Mouse (Mus musculus): Measurements from ENCODE around the gene Serpinb6b. TPM values are rescaled to one million over a fixed set of nuclear protein-coding genes. Genes with fewer than 3 reads are reported as not detected.

Gene Serpinb6b
- total and polyA plus RNA-seq, 3 experiments, result 11.9 to 41.2 (median 38.9) TPM

DNA sequence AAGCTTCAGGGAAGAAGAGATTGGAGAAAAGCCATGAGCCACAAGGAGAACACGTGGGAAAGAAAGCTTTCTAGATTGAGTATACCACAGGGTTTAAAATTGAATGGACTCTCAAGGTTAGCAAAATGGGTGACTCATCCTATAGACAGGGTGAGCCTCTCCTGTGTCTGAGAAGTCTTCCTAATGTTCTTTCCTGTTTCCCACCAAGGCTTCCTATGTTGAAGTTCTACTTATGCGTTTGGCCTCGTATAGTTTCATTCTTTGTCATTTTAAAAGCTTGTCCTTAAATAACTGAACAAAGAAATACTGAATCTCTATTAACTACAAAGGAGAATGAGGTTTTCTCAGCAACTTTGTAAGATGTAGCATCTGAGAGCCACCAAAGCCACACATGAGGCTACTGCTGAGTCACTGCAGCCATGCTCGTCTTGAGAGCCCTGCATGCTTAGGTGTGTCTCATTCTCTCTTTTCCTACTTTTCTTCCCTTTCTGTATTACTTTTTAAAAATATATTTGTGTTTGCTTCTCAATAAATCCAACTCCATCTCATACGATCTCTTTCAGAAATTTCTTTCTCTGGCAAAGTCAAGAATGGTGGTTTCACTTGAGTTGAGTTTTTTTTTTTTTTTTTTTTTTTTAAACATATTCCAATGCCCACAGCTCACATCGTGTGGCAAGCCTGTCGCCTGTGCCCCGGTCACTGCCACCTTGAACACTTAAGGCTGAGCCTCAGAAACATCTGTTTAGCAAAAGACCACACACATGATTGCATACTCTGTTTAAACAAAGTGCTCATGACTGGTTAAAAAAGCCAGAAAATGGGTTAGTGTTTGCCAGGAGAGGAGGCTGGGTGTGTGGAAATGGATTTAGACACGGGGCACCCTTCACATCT, 38.8 kb downstream of the Serpinb6b start:
- Histone ChIP-seq H3K4me1 (ENCODE audit: control insufficient read depth in 1 of 2, insufficient read depth in 2 of 2) (peaks cover 0 to 24% of the 10 kb centered on the region in 2 experiments; a peak in 2 of 4 replicates), H3K27me3 (replicated peaks) (no peaks in the 10 kb centered on the region), H3K36me3 (replicated peaks in 1 of 2; ENCODE audit: control insufficient read depth in 1 of 2, insufficient read depth in 1 of 2, low read length in 1 of 2) (peaks cover 0 to 12% of the 10 kb centered on the region in 2 experiments), H3K79me2 (replicated peaks; ENCODE audit: control insufficient read depth, extremely low read depth, insufficient read depth, poor library complexity, severe bottlenecking) (no peaks in the 10 kb centered on the region), H3K9ac (ENCODE audit: insufficient read depth, low read depth) (peak overlapping the region; percentile 47), H3K27ac (ENCODE audit: insufficient read depth, low read depth) (no peak overlapping the region), H3K9me3 (replicated peaks; ENCODE audit: low read length) (no peaks in the 10 kb centered on the region), H3K4me3 (replicated peaks in 1 of 3; ENCODE audit: low read depth in 2 of 3, low read length in 2 of 3, poor library complexity in 1 of 3) (peak overlapping the region; percentile 39 to 61 (median 49)), H3K4me2 (ENCODE audit: insufficient read depth, low read depth, poor library complexity, severe bottlenecking) (peak overlapping the region; percentile 75)
- in situ Hi-C loops (cut with MboI; ENCODE audit: low pct_ligation_motif_present, low pct_unique_long_range_greater_than_20kb, low sequenced_read_pairs) (loop anchor here (10.0 kb wide), 1 partner anchor 71 kb away; the partner anchor contains the start of gene Serpinb1b), dilution Hi-C loops (cut with MboI; ENCODE audit: extremely low pct_ligation_motif_present, extremely low pct_unique_long_range_greater_than_20kb, low sequenced_read_pairs) (no loop called here)
- TF ChIP-seq NRF1 (IDR thresholded peaks at IDR 0.05; ENCODE audit: low read depth, low read length), result no peak
- TF ChIP-seq ZNF384 (IDR thresholded peaks at IDR 0.05; ENCODE audit: low read depth, low read length), result peak; percentile 86
- 0 out of 2 replicates have a peak, but pooled peaks have one; percentile 39 for TF ChIP-seq TBP (conservative IDR thresholded peaks at IDR 0.05; ENCODE audit: low read depth, low read length)
- no peak for DNase-seq (ENCODE audit: extremely low read depth)

DNA sequence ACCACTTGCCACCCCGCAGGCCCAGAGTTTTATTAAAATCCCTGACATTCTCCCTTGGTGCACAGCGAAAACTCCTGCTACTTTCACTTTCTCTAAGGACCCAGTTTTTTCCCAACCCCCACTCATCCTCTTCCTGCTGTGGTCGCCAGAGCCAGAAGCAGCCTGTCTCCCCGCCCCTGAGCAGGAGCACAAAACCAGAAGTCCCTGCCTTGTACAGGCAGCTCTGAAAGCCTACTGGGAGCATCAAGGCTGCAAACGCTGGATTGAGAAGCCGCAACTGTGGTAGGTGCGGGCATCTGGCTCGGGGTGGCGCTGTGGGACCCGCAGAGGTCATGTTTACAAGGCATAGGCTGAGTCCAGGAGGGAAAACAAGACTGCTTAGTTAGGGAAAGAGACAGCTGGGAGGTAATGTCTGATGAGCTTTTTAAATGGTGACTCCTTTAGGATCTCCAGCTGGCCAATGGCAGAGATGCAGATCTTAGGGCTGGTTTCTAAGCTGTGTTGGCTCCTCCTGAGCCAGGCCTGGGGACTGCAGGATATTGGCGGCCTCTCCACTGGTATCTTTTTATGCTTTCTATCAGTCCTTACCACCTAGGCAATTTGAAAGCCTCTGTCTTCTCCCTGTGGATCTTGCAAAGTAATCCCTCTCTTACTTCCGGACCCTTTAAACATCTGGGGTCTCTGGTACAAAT, 39.6 kb downstream of the Serpinb6b start:
- H3K36me3 ChIP-seq (replicated peaks in 1 of 2; ENCODE audit: control insufficient read depth in 1 of 2, insufficient read depth in 1 of 2, low read length in 1 of 2), result peaks cover 0 to 19% of the 10 kb centered on the region in 2 experiments
- H3K4me2 ChIP-seq (ENCODE audit: insufficient read depth, low read depth, poor library complexity, severe bottlenecking), result peak overlapping the region; percentile 75
- H3K27ac ChIP-seq (ENCODE audit: insufficient read depth, low read depth), result no peak overlapping the region
- H3K4me3 ChIP-seq (replicated peaks in 1 of 3; ENCODE audit: low read depth in 2 of 3, low read length in 2 of 3, poor library complexity in 1 of 3), result peak overlapping the region; percentile 39 to 61 (median 49)
- DNase-seq (ENCODE audit: extremely low read depth), result peak; percentile 84
- H3K79me2 ChIP-seq (replicated peaks; ENCODE audit: control insufficient read depth, extremely low read depth, insufficient read depth, poor library complexity, severe bottlenecking), result no peaks in the 10 kb centered on the region
- in situ Hi-C loops (cut with MboI; ENCODE audit: low pct_ligation_motif_present, low pct_unique_long_range_greater_than_20kb, low sequenced_read_pairs) (loop anchor here (10.0 kb wide), 1 partner anchor 70 kb away; the partner anchor contains the start of gene Serpinb1b), dilution Hi-C loops (cut with MboI; ENCODE audit: extremely low pct_ligation_motif_present, extremely low pct_unique_long_range_greater_than_20kb, low sequenced_read_pairs) (no loop called here)
- peaks cover 0 to 24% of the 10 kb centered on the region in 2 experiments; a peak in 2 of 4 replicates for H3K4me1 ChIP-seq (ENCODE audit: control insufficient read depth in 1 of 2, insufficient read depth in 2 of 2)
- peak overlapping the region; percentile 47 for H3K9ac ChIP-seq (ENCODE audit: insufficient read depth, low read depth)
- no peaks in the 10 kb centered on the region for H3K9me3 ChIP-seq (replicated peaks; ENCODE audit: low read length)
- no peaks in the 10 kb centered on the region for H3K27me3 ChIP-seq (replicated peaks)
- TF ChIP-seq CHD2 (IDR thresholded peaks at IDR 0.05; ENCODE audit: low read length) (peak; percentile 71), RAD21 (IDR thresholded peaks at IDR 0.05; ENCODE audit: low read depth, low read length) (peak; percentile 56), TCF12 (IDR thresholded peaks at IDR 0.05; ENCODE audit: low read depth, low read length) (peak; percentile 61), ZMIZ1 (IDR thresholded peaks at IDR 0.05; ENCODE audit: low read depth, low read length) (peak; percentile 57; the same call in 1 of the 2 replicates), NRF1 (IDR thresholded peaks at IDR 0.05; ENCODE audit: low read depth, low read length) (no peak), IRF4 (IDR thresholded peaks at IDR 0.05; ENCODE audit: low read depth, low read length) (peak; percentile 48), MEF2A (IDR thresholded peaks at IDR 0.05; ENCODE audit: borderline replicate concordance, low read depth, low read length) (0 out of 2 replicates have a peak, but pooled peaks have one; percentile 45), HCFC1 (IDR thresholded peaks at IDR 0.05; ENCODE audit: low read depth, low read length) (peak; percentile 32), JUN (IDR thresholded peaks at IDR 0.05; ENCODE audit: insufficient read depth, low read depth, low read length) (no peak), KAT2A (IDR thresholded peaks at IDR 0.05; ENCODE audit: insufficient replicate concordance, low read length) (no peak), MYC (IDR thresholded peaks at IDR 0.05; ENCODE audit: low read depth, low read length) (no peak), JUND (conservative IDR thresholded peaks at IDR 0.05; ENCODE audit: low read depth, low read length) (no peak), ETS1 (conservative IDR thresholded peaks at IDR 0.05; ENCODE audit: low read depth, low read length) (0 out of 2 replicates have a peak, but pooled peaks have one; percentile 36), MAFK (IDR thresholded peaks at IDR 0.05; ENCODE audit: insufficient replicate concordance, low read length) (no peak), SMC3 (IDR thresholded peaks at IDR 0.05; ENCODE audit: low read depth, low read length) (peak; percentile 71), EP300 (IDR thresholded peaks at IDR 0.05; ENCODE audit: low read length) (0 out of 2 replicates have a peak, but pooled peaks have one; percentile 40), POLR2A (IDR thresholded peaks at IDR 0.05; ENCODE audit: low read depth, low read length) (peak; percentile 36; the same call in 1 of the 2 replicates), MAX (IDR thresholded peaks at IDR 0.05; ENCODE audit: low read length) (peak; percentile 55), POLR2AphosphoS2 (IDR thresholded peaks at IDR 0.05; ENCODE audit: low read depth, low read length) (no peak), CHD1 (IDR thresholded peaks at IDR 0.05; ENCODE audit: low read depth, low read length) (no peak), TBP (conservative IDR thresholded peaks at IDR 0.05; ENCODE audit: low read depth, low read length) (0 out of 2 replicates have a peak, but pooled peaks have one; percentile 16), ELF1 (IDR thresholded peaks at IDR 0.05; ENCODE audit: low read depth, low read length) (peak; percentile 52), BHLHE40 (IDR thresholded peaks at IDR 0.05; ENCODE audit: low read depth, low read length) (peak; percentile 47; the same call in 1 of the 2 replicates), CTCF (conservative IDR thresholded peaks at IDR 0.05 in 1 of 2, IDR thresholded peaks at IDR 0.05 in 1 of 2; ENCODE audit: low read depth in 2 of 2, low read length in 2 of 2) (peak in 1 of 2 experiments; percentile 84; a peak in 3 of 4 replicates), MAZ (IDR thresholded peaks at IDR 0.05; ENCODE audit: low read depth, low read length) (0 out of 2 replicates have a peak, but pooled peaks have one; percentile 42), E2F4 (IDR thresholded peaks at IDR 0.05; ENCODE audit: insufficient replicate concordance, low read depth, low read length) (no peak)

Measured in CH12.LX (cell line).